Mouse (Mus musculus): ENCODE data around the gene Tshz3. TPM values are rescaled to one million over a fixed set of nuclear protein-coding genes. Genes with fewer than 3 reads are reported as not detected.

The Tshz3 gene
- polyA plus RNA-seq (2012), result not detected in 2 replicates

- no peak for TF ChIP-seq GATA1 (IDR thresholded peaks at IDR 0.05; ENCODE audit: low read length)
Observed at GRCm38 (mm10) chr7:36697856-36698588, at the start of gene Tshz3. Gene Tshz3, plus strand, starts transcription at chr7:36698118.

DNA sequence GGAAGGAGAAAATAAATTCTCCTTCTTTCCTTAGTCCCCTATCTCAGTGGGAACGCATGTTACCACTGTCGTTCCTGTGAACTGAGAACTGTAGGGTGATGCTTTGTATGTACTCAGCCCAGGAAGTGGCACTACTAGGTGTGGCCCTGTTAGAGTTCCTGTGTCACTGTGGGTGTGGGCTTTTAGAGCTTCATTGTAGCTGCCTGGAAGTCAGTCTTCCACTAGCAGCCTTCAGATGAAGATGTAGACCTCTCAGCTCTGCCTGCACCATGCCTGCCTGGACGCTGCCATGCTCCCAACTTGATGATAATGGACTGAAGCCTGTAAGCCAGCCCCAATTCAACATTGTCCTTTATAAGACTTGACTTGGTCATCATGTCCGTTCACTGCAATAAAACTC, 42.0 kb upstream of the Tshz3 start:
- no peak for TF ChIP-seq GATA1 (IDR thresholded peaks at IDR 0.05; ENCODE audit: low read length)

- no peak for TF ChIP-seq GATA1 (IDR thresholded peaks at IDR 0.05; ENCODE audit: low read length)
Observed at GRCm38 (mm10) chr7:36656401-36656800, 41.5 kb upstream of the Tshz3 start.

- TF ChIP-seq GATA1 (IDR thresholded peaks at IDR 0.05; ENCODE audit: low read length), result no peak
Observed at GRCm38 (mm10) chr7:36658331-36658730, 39.6 kb upstream of the Tshz3 start.

DNA sequence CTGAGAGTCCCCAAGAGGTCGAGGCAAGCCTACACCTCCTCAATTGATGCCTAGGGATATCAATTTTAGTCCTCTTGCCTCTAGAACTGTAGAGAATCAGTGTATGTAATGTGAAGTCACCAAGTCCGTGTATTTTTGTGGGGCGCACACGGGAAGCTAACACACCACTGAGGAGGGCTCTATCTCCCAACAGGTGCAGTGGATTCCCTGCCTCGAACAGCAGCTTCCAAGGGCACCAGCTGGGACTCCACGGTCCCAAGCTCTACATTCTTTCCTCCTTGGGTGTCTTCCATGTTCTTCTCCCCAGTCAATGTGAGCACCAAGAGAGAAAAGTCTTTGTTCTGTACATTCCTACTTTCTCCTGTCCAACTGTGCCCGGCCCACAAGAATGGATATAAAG, 38.7 kb upstream of the Tshz3 start:
- TF ChIP-seq GATA1 (IDR thresholded peaks at IDR 0.05; ENCODE audit: low read length), result no peak

DNA sequence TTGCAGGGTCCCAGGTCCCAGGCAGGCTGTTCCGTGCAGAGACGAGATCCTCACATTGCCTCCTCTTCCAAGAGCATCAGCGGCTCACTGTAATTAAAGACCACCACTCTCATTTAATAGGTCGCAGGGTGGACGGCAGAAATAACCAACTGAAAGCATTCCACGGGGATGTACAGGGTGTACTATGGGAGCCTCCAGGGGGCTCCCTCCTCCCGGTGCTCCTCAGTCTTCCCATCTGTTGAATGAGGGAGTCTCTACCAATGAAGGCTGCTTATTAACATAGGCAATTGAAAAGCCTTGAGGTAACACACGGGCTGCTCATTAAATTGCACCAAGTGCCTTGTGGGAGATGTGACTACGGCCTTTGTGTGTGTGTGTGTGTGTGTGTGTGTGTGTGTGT, 37.3 kb upstream of the Tshz3 start:
- TF ChIP-seq GATA1 (IDR thresholded peaks at IDR 0.05; ENCODE audit: low read length), result no peak

DNA sequence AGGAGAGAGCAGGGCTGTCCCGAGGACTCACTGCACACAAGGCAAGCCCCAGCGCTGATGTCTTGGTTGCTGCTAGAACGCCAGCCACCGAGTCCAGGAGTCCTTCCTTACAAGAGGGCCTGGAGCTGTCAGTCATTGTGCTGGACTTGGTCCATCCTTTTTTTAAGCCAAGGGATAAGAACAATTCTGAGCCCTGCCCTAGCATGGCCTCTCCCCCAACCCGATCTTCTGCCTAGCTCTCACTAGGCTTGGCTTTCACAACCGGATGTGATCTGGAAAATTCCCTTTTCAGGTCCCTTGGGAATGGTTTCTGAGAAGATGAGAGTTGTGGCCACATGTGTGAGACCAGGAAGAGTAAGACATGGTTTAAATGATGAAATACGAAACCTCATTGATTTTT, 34.5 kb upstream of the Tshz3 start:
- no peak for TF ChIP-seq GATA1 (IDR thresholded peaks at IDR 0.05; ENCODE audit: low read length)

- no peak for TF ChIP-seq GATA1 (IDR thresholded peaks at IDR 0.05; ENCODE audit: low read length)
Observed at GRCm38 (mm10) chr7:36667767-36668166, 30.2 kb upstream of the Tshz3 start.

- TF ChIP-seq GATA1 (IDR thresholded peaks at IDR 0.05; ENCODE audit: low read length), result no peak
Observed at GRCm38 (mm10) chr7:36678031-36678430, 19.9 kb upstream of the Tshz3 start.

DNA sequence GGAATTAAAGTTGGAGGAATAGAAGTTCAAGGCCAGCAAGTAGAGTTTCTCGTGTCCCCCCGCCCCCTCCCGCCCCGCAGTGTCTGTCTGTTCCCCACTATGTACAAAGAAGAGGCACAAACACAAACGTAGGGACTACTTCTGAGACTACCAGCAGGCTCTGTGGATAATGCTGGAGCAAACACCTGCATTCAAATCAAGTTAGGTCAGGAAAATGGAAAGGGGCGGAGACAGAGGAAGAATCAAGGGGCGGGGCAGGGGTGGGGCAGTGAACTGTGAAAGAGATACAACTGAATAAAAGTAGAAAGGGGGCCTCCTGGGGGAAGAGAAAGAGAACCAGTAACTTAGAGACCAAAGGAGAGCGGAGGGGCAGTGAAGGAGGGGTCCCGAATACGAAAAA, 19.4 kb upstream of the Tshz3 start:
- no peak for TF ChIP-seq GATA1 (IDR thresholded peaks at IDR 0.05; ENCODE audit: low read length)

GRCm38 (mm10) chr7:36679031-36679618, 18.8 kb upstream of the Tshz3 start:
- no peak for TF ChIP-seq GATA1 (IDR thresholded peaks at IDR 0.05; ENCODE audit: low read length)

DNA sequence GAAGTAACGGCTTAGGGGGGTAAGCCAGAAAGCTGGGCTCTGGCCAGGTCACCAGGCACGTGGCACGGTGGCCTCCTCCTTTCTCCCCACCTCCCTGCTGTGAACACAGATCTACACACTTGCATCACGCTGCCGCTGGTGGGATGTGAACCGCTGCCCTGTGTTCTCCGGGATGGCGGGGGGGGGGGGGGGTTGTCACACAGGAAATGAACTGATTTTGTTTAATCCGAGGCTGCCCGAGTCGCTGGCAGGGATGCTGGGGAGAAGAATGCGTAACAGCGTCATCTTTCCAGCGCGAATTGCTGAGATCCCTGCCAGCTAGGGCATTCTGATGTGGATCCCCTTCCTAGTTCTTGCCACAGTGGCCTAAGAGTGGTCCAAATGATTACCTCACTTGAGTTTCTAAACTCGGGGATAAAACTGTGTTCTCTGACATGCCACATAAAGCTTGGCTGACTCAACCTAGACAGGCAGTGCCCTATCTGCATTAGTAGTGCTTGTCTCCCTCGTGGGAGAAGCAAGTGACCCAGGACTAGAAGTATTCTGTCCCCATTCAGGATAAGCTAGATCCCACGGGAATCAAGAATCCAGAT, 18.0 kb upstream of the Tshz3 start:
- no peak for TF ChIP-seq GATA1 (IDR thresholded peaks at IDR 0.05; ENCODE audit: low read length)

- no peak for TF ChIP-seq GATA1 (IDR thresholded peaks at IDR 0.05; ENCODE audit: low read length)
Observed at GRCm38 (mm10) chr7:36687508-36687907, 10.4 kb upstream of the Tshz3 start.

DNA sequence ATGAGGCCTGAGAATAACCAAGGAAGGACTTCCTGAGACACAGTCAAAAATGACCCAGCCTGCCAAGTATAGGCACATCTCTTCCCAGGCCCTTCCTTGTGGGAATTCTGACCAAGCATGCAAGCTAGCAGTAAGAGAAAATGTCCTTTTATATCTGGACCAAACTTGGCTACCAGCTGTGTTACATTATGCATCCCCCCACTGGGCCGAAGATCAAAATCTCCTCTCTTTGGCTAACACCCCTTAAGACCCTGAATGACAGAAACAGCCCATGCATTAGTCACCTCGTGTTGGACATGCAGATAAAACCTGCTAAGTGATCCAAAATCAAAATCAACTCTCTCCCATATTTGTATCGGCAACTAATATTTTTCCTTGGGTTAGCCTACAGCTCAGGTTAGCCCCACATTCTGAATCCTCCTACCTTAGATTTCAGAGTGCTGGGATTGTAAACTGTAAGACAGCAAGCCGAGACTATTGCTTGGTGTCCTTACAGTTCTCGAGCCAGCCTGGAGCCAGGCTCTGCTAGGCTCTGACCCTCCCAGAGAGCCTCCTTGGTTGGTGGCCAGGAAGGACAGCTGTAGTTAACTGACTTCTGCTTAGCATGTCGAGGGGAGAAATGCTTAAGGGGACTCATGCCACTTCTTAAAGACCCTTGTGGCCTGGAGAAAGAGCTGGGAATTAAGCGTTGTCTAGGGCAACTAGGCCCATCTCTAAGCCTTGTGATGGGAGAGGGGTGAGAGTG, 8.7 kb upstream of the Tshz3 start:
- no peak for TF ChIP-seq GATA1 (IDR thresholded peaks at IDR 0.05; ENCODE audit: low read length)

GRCm38 (mm10) chr7:36690551-36690950, 7.4 kb upstream of the Tshz3 start:
- TF ChIP-seq GATA1 (IDR thresholded peaks at IDR 0.05; ENCODE audit: low read length), result no peak

DNA sequence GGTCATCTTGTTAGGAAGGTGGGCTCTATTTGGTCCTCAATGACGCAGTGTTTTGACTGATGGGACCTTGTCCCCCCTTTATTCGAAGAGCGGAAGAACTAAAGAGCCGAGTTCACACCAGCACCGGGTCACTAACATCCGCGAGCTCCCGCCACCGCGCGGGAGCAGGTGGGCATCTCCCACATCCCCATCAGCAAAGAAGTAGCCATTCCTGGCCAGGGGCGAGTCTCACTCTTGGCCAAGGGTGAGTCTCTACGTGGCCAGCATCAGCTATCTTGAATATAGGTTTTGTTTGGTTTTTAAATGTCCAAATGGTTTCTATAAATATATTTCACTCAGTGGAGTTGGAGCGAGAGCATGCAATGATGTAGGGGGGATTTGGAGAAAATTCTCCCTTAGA, 6.3 kb upstream of the Tshz3 start:
- no peak for TF ChIP-seq GATA1 (IDR thresholded peaks at IDR 0.05; ENCODE audit: low read length)
